Mouse (Mus musculus) liver, embryonic 14.5 days (tissue): Measurements from ENCODE around the gene Zc3h18. TPM values are rescaled to one million over a fixed set of nuclear protein-coding genes. Genes with fewer than 3 reads are reported as not detected.

Experiments
- ATAC-seq: fragments of 200-750 bp; cut with Nextera tagmentation; 2 replicates; pipeline ENCODE4 v1.8.0; 2017; ENCODE audit warnings: moderate number of reproducible peaks, mild to moderate bottlenecking, moderate library complexity; ENCODE audit not compliant: insufficient read depth
- DNase-seq, 3 experiments: peaks; one replicate each; pipeline ENCODE4 v3.0.0-alpha.2; 2012 to 2013; ENCODE audit warnings: low read depth in 3 of 3, low spot score in 3 of 3
- H3K27ac ChIP-seq: fragments of 300-500 bp; sonication (generic); 2 replicates; pipeline ENCODE4 v1.5.1; 2014; ENCODE audit warnings: moderate library complexity, mild to moderate bottlenecking, control low read depth, inconsistent platforms
- H3K27me3 ChIP-seq: fragments of 300-500 bp; sonication (generic); 2 replicates; pipeline ENCODE4 v1.6.1; 2014; ENCODE audit warnings: mild to moderate bottlenecking, low read length, moderate library complexity; ENCODE audit not compliant: control insufficient read depth, insufficient read depth
- H3K36me3 ChIP-seq: fragments of 300-500 bp; sonication (generic); replicated peaks from 2 replicates; pipeline ENCODE4 v1.6.1; 2014; ENCODE audit warnings: low read depth; ENCODE audit not compliant: control insufficient read depth, insufficient read depth
- H3K4me1 ChIP-seq, 2 experiments: fragments of 200-500 bp in 1 of 2; fragments of 300-500 bp in 1 of 2; sonication (generic) in 1 of 2; replicated peaks; 2 replicates each; pipeline ENCODE4 v1.6.1; 2012 to 2014; ENCODE audit warnings: antibody characterized with exemption in 1 of 2, inconsistent platforms in 1 of 2, low read length in 1 of 2; ENCODE audit not compliant: control insufficient read depth in 2 of 2, insufficient read depth in 2 of 2
- H3K4me2 ChIP-seq: fragments of 300-500 bp; sonication (generic); 2 replicates; pipeline ENCODE4 v1.6.1; 2014; ENCODE audit warnings: low read depth, mild to moderate bottlenecking, control low read depth, moderate library complexity
- H3K4me3 ChIP-seq, 2 experiments: fragments of 200-500 bp in 1 of 2; fragments of 300-500 bp in 1 of 2; sonication (generic) in 1 of 2; 2 replicates each; pipeline ENCODE4 v1.5.1; 2012 to 2014; ENCODE audit warnings: low read depth in 2 of 2, low read length in 2 of 2, mild to moderate bottlenecking in 2 of 2, control low read depth in 1 of 2, inconsistent platforms in 1 of 2, moderate library complexity in 1 of 2; ENCODE audit not compliant: insufficient read depth in 1 of 2
- H3K9ac ChIP-seq: fragments of 300-500 bp; sonication (generic); replicated peaks from 2 replicates; pipeline ENCODE4 v1.6.1; 2014; ENCODE audit warnings: mild to moderate bottlenecking, control low read depth, moderate library complexity
- H3K9me3 ChIP-seq: fragments of 300-500 bp; sonication (generic); 2 replicates; pipeline ENCODE4 v1.6.1; 2016; ENCODE audit warnings: low read length, mixed read lengths; ENCODE audit not compliant: control insufficient read depth
- CTCF ChIP-seq: IDR thresholded peaks from 2 replicates; pipeline ENCODE4 v1.5.1; 2016; ENCODE audit warnings: antibody characterized with exemption, low read depth, control low read depth
- EP300 ChIP-seq: IDR thresholded peaks from 2 replicates; pipeline ENCODE4 v1.6.1; 2016; ENCODE audit warnings: antibody characterized with exemption, low read depth
- WGBS: fragments of 180-500 bp; shearing (Covaris S2); extraction: QIAGEN DNeasy Blood & Tissue Kit; methylation state at CpG from one replicate; pipeline ENCODE4 v1.1.7; 2014; ENCODE audit not compliant: insufficient replicate concordance; 5-methylcytosine and 5-hydroxymethylcytosine counted together
- polyA plus RNA-seq, 2 experiments: library from polyadenylated mRNA; depleted of rRNA in 1 of 2; stranded (reverse) in 1 of 2; unstranded in 1 of 2; fragments of >200 nt; fragmentation: Nextera tagmentation in 1 of 2; extraction: Ambion mirVana in 1 of 2; gene quantifications; 2 replicates each; pipeline versions ENCODE4 v1.2.1 to v1.2.3; 2012 to 2014

Gene Zc3h18
- polyA plus RNA-seq, 2 experiments = 12.8 to 20.4 TPM

GRCm38 (mm10) chr8:122459218-122459900 lies 83.0 kb downstream of the Zc3h18 start:
- DNase-seq (no peak), ATAC-seq (no peak)
- H3K4me1 ChIP-seq = peaks cover 0 to 20% of the 10 kb centered on the region in 2 experiments; a peak in 3 of 4 replicates
- no peak overlapping the region for H3K4me3 ChIP-seq
- WGBS = 35% methylated on average over 6 of the region's 6 CpGs
- H3K4me2 ChIP-seq = no peak overlapping the region
- peak; percentile 61 for TF ChIP-seq CTCF
- no peak for TF ChIP-seq EP300
- no peaks in the 10 kb centered on the region for H3K9me3 ChIP-seq
- H3K27ac ChIP-seq = no peak overlapping the region
- no peaks in the 10 kb centered on the region for H3K36me3 ChIP-seq
- peaks cover 27% of the 10 kb centered on the region for H3K27me3 ChIP-seq
- no peak overlapping the region for H3K9ac ChIP-seq

DNA sequence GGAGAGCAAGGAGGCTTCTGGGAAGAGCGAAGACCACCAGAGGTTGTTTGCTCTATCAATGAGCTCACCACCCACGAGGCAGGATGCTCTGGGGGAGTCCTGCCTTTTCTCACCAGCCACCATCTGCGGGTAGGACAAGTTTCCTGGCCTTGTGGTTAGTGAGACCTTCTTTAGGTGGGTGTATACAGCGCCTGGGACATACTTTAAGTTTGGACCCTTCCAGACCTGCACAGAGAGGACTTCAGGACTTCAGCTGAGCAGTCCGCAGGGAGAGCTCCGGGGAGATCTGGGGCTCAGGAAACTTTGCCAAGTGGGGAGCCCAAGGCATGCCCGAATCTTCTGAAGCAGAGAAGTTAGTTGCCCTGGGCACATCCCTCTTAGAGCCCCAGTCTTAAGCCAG lies 83.6 kb downstream of the Zc3h18 start:
- no peak overlapping the region for H3K9ac ChIP-seq
- no peak for ATAC-seq
- no peaks in the 10 kb centered on the region for H3K36me3 ChIP-seq
- H3K4me1 ChIP-seq = peaks cover 0 to 24% of the 10 kb centered on the region in 2 experiments; a peak in 3 of 4 replicates
- H3K4me2 ChIP-seq = peak overlapping the region; percentile 50
- 19% methylated on average over 7 of the region's 7 CpGs for WGBS
- no peak overlapping the region for H3K27ac ChIP-seq
- no peak for TF ChIP-seq CTCF
- no peak for TF ChIP-seq EP300
- peaks cover 27% of the 10 kb centered on the region for H3K27me3 ChIP-seq
- no peak for DNase-seq
- H3K4me3 ChIP-seq = peak overlapping the region in 1 of 2 experiments; percentile 20; a peak in 2 of 4 replicates
- H3K9me3 ChIP-seq = no peaks in the 10 kb centered on the region

DNA sequence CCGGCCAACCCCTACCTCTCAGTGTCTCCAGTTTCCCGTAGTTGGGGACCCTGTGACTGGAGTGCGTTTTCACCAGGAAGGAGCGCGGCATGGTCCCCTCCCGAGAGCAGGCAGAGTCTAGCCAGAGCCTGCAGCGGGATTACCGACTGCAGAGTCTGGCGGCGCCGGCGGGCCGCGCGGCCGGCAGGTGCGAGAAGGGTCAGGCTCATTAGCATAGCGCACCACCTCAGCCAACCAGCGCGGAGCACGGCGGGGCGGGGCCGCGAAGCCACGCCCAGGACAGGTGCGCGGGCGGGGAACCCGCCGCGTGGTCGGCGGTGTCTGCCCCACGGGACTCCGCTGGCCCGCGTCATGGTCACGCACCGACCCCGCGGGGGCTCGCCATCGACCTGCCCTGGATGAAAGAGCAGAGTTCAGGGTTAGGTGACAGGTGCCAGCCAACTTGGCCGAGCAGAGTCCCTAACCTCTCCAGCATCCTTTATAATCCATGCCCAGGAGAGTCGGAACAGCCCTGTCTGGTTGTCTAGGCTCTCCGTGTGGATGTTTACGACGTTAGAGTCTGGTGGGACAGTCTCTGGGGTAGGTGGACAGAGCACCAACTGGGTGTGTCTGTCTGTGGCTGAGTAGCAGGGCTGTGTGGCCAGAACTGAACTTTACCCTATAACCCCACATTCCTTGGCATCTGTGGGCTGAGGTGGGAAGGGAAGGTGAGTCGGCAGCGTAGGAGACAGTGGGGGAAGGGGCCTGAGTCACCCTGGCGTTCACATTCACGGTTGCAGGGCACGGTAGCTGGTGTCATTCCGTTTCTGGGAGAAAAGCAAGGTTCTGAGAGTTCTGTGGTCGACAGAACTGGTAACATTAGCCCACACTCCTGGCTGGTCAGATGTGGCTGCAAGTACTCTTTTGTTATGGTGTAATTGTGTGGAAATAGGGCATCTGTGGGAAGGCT lies 84.4 kb downstream of the Zc3h18 start, which contains the start of gene Snai3:
Snai3 (minus strand) TSS at position 210 of the 949 bp plus-strand sequence.
- ATAC-seq (peak; percentile 64), DNase-seq (no peak)
- no peaks in the 10 kb centered on the region for H3K36me3 ChIP-seq
- peaks cover 0 to 27% of the 10 kb centered on the region in 2 experiments; a peak in 3 of 4 replicates for H3K4me1 ChIP-seq
- no peak within 1 kb of the TSS for H3K9ac ChIP-seq
- H3K27me3 ChIP-seq = peaks cover 27% of the 10 kb centered on the region
- peak within 1 kb of the TSS; percentile 20 to 24; a peak in 3 of 4 replicates for H3K4me3 ChIP-seq
- 5% methylated on average over 56 of the region's 56 CpGs for WGBS
- H3K4me2 ChIP-seq = peak within 1 kb of the TSS; percentile 50
- TF ChIP-seq EP300 (no peak), CTCF (no peak)
- no peak within 1 kb of the TSS for H3K27ac ChIP-seq
- H3K9me3 ChIP-seq = no peaks in the 10 kb centered on the region

DNA sequence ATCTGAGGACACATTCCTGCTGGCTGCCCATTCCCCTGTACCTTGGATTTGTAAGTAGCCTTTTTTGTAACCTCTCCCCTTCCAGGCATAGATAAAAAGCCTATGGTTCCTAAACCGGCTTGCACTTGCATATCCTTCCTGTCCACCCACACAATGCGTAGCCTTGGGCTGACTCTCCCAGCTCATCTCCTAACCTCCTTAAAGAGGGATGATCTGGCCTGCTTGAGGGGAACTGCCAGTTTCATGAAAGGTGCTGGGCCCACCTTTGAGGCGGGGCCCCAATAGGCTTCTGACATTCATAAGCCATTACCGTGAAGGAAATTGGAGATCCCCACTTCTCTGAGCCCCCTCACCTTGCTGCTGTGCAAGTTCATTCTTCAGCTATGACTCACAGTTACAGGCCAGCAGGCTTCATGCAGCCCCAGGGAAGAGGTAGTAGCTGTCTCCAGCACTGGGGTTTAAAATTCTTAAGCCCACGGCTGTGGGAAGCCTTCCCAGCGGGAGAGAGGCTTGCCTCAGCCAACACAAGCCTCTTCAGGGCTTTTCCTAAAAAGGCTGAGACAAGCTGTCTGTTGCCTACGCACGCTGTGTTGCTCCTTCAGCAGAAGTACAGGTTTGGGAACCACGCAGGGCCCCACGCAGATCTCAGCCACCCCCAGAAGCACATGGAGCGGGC lies 85.2 kb downstream of the Zc3h18 start:
- Histone ChIP-seq H3K4me2 (no peak overlapping the region), H3K9me3 (no peaks in the 10 kb centered on the region), H3K36me3 (no peaks in the 10 kb centered on the region), H3K4me3 (no peak overlapping the region), H3K27me3 (peaks cover 27% of the 10 kb centered on the region), H3K4me1 (peaks cover 0 to 27% of the 10 kb centered on the region in 2 experiments; a peak in 3 of 4 replicates), H3K27ac (no peak overlapping the region), H3K9ac (no peak overlapping the region)
- no peak for TF ChIP-seq CTCF
- no peak for TF ChIP-seq EP300
- no peak for ATAC-seq
- 61% methylated on average over 11 of the region's 11 CpGs for WGBS
- no peak for DNase-seq
